Mouse (Mus musculus) T-helper 17 cell (primary cell): Measurements from ENCODE around the gene D430041D05Rik.

Source experiments
- in situ Hi-C, 2 experiments: fragments of 300-600 bp; cut with MboI, MseI; formaldehyde crosslinking; loops; 1 replicate in 1 of 2; 2 replicates in 1 of 2; pipeline ENCODE4 v1.15.1; 2025; ENCODE audit warnings: high pct_unique_total_duplicates in 2 of 2

The D430041D05Rik gene

DNA sequence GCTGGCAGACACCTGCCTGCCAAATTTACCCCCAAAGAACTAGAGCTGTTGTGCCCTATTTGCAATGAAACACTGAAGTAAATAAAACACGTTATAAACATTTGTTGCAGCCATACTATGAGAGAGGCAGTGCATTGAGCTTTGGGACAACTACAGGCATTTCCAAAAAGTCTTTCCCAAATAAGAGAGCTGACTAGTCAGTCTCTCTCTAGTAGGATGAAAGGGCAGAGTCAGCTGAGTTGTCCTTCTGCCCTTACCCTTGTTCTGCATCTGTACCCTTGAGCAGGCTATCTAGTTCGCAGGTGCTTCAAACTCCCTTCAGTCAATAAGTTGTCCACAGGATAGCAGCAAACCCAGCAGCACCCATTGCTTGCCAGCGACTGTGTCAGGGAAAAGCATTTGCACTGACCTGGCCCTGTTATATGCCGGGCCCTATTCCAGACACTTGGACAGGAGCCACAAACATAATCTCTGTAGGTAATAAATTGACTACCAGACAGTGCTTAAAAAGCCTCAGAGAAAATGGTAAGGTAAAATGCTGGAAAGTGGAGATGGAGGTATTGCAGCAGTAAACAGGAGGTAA lies at the start of gene D430041D05Rik:
Gene D430041D05Rik (minus strand): TSS at position 51 of the 583 bp plus-strand sequence.
- in situ Hi-C loops = loop anchor here (5.0 kb wide), 2 partner anchors 264 to 279 kb away; no protein-coding TSS in a partner anchor

DNA sequence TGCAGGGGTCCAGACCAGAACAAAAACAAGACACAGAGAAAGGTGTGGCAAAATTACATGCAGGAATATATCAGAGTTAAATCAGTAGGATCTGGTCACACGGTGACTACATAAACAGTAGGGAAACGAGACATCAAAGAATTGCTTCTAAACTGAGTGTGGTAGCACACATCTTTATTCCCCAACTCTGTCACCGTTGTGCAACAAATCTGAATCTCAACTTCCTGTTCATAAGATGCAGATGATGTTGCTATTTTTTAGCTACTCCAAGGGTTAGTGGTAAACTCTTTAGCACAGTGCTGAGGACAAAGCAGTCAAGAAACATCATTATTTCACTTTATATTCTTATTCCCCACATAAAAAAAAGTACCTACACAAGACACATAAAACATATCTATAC lies 49.2 kb upstream of the D430041D05Rik start:
- in situ Hi-C loops = no loop called here

DNA sequence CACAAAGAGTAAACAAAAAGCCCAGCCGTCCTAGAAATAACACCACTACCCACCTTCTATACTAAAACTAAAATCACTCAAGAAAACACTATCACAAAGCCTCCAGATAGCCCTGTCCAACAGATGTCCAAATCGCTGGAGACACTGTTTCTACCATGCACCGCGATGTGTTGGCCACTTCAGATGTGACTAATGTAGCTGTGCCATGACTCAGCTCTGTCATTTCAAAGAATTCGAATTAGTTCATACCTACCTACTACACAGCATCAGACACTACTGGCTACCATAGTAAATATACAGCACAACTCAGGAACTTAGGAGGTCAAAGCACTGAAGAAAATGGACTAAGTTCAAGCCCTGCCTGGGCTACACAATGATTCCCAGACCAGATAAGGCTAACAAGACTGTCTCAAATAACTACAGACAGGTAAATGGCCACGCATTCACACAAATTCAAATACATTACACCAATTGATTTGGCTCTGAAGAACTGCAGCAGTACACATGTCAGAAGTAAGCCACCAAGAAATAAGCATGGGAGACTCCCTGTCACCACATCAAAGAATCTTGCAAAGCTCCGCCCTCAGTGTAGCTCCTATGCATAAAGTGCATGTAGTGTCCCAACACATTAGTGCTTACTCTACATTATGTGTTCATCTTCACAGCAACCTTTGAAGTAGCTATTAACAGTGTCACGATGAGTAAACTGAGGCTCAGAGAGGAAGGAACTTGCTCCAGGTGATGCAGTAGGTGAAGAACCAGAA lies 47.9 kb upstream of the D430041D05Rik start:
- in situ Hi-C loops = no loop called here

DNA sequence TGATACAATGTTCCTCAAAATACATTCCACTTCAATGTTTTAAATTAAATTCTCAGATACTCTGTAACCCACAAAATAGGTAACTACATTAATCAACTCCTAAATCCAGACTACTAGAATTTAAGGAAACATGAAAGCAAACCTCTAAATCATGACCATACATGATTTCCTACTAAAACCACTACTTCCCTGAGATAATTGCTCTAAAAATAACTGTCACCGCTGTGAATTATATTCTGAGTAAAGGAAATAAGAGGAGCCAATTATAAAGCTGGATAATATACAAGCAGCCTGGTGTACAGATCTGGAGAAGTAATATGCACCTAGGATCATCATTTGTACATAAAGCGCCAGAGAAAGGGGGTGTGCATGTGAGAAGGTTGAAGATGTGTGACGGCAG lies 46.3 kb upstream of the D430041D05Rik start:
- in situ Hi-C loops = no loop called here

DNA sequence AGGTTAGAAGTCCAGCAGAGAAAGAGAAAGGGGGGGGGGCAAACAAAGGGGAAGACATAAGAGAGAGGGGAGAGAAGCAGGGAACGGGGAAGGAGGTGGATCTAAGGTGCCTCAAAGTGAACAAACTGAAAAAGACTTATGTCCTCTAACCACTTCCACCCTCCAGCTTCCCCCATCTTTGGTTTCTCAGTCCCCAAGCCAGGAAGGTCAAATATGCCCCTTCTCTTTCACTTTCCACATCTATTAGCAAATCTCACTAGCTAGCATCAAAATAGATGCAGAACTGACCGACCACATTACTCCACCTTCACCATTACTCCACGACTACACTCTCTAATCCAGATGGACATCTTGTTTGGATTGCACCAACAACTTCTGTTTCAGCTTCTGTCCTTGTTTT lies 39.9 kb upstream of the D430041D05Rik start:
- in situ Hi-C loops = loop anchor here in 1 of 2 experiments (5.0 kb wide), 1 partner anchor 117 kb away; no protein-coding TSS in a partner anchor

DNA sequence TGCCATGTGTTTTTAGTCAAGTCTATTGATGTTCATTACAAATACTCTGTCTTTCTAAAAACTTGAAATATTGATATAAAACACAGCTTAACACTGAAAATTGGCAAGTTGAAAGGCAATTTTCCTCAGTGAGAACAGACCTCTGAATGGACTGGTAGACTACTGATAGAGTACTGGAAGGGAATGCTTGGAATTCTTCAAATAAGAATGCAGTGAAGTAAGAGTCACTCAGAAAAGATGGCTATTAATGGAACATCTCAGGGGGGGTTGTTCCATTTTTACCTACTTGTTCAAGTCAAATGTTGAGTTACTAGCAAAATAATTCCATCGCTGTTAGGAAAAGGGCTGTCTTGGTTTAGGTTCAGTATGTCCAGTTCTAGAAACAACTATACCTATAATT lies 38.4 kb upstream of the D430041D05Rik start:
- in situ Hi-C loops = loop anchor here in 1 of 2 experiments (5.0 kb wide), 1 partner anchor 38 kb away; no protein-coding TSS in a partner anchor

DNA sequence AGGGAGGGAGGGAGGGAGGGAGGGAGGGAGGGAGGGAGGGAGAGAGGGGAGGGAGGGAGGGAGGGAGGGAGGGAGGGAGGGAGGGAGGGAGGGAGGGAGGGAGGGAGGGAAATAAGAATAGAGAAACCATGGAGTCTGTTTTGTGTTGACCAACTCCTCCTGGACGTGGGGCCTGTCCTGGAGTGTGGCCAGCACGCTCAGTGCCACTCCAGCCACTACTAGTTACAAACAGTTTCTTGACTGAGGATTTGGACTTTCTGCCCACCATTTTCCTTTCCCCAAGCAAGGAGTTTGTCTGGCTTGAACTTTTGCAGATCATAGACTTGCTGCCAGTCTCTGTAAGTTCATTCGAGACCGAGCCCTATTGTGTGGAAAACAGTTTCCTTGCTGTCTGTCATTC lies 37.4 kb upstream of the D430041D05Rik start:
- in situ Hi-C loops = loop anchor here in 1 of 2 experiments (5.0 kb wide), 1 partner anchor 39 kb away; no protein-coding TSS in a partner anchor

DNA sequence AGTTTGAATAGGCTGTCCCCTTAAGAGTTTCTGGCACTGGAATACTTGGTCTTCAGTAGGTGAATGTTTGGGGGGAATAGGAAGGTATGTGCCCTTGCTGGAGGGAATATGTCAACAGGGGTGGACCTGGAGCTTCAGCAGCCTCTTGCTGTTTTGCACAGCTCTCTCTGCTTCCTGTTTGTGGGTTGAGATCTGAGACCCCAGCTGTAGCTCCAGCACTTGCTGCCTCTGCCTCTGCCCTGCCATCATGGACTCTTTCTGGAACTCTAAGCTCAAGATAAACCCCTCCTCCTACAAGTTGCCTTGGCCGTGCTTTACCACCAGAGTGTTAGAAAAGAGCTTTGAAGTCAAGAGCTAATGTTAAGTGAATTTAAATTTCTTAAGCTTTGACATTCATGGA lies 35.2 kb upstream of the D430041D05Rik start:
- in situ Hi-C loops = loop anchor here in 1 of 2 experiments (5.0 kb wide), 1 partner anchor 41 kb away; no protein-coding TSS in a partner anchor

DNA sequence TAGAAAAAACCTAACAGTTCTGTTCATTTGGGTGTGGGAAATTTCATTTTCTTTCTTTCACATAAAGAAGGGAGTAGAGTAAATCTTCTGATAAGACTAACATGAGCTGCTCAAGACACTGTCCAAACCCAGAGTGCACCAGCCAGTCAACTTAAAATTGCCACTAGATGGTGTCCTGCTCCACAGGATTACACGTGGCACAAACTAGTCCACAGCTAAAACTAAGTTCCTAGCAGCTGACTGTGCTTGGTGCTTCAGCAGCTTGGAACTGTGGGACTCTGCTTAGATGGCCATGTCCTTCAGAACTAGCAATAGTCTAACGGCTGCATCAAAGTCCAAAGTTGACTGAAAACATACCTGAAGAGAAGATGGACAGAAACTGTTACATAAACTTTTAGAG lies 34.0 kb upstream of the D430041D05Rik start:
- in situ Hi-C loops = loop anchor here in 1 of 2 experiments (5.0 kb wide), 2 partner anchors 43 to 133 kb away; no protein-coding TSS in a partner anchor

DNA sequence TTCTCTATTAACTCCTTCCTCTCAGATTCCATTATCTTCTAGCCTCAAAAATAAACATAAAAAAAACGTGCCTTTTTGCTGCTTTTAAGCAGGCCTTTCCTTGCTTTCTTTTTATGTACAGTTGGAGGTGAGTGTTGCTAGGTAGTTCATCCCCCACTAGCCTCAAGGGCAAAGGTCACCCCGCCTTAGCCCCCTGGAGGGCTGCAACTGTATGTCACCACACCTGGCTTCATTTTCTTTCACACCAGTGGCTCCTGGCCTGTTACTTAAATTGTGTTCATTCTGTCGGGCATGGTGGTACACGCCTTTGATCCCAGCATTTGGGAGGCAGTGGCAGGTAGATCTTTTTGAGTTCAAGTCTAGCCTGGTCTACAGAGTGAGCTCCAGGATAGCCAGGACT lies 31.5 kb upstream of the D430041D05Rik start:
- in situ Hi-C loops = loop anchor here in 1 of 2 experiments (5.0 kb wide), 1 partner anchor 135 kb away; no protein-coding TSS in a partner anchor

DNA sequence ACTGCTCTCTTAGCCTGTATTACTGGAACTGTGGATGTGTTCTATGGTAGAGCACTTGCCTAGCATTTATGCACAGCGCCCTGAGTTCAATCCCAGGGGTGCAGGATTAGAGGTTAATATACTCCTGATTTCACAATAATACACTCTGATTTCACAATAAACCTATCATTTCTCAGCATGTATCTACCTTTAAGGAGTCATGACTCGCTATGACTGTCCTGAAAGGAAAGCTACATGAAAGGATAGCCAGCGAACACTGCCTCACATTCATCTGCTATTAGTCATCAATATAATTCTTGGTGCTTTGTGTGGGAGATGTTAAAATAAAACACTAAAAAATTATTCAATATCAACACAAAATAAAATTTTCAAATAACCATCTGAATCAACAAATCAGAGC lies 25.4 kb upstream of the D430041D05Rik start:
- in situ Hi-C loops = no loop called here

DNA sequence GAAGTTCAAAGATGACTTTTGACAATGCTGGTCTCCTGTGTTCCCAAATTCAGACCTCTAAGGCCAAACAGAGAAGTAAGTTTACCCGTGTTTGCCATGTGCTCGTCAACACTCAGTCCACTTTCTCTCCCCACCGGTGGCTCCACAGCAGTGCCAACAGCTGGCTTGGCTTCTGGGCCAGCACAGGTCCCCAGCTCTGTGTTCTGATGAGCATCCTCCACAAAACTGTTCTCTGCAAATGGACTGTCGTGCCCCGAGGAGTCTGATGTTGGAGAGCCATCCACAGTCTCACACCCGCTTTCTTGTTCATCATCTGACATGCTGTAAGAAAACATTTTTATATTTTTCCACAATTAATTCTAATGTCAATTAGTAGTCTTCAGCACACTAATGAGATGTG lies 20.3 kb upstream of the D430041D05Rik start:
- in situ Hi-C loops = no loop called here

DNA sequence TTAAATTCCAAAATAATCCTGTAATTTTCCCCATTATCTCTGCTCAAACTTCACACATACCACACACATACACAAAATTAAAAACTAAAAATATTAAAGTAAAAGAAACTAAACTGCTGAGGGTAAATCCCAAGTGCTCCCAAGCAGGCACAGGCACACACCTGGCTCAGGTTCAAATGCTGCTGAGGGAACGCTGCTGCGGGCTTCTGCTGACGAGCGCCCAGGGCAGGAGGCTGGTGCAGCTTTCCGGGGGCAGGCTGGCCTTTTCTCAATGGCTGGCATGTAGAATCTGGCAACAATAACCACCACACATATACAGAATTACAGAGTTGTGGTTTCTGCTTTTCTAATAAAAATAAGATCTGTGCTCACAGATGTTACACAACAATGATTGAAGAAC lies 19.8 kb upstream of the D430041D05Rik start:
- in situ Hi-C loops = no loop called here

DNA sequence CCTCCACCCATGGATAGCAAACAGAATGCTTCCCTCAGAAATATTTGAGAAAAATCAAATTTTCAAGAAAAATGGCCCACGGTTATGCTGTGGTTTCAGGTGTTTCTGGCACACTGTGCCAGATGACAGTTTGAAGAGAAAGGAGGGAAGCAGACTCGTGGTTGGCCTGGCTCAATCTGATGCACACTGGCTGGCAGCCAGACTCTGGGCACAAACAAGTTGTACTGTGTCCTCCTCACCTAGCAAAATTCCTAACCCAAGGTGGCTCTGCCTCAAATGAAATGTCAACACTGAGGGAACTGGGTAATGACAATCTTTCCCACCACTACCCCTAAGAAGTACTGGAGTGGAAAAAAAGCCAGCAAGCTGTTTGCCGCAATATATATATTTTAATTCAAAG lies 15.3 kb upstream of the D430041D05Rik start:
- in situ Hi-C loops = no loop called here

DNA sequence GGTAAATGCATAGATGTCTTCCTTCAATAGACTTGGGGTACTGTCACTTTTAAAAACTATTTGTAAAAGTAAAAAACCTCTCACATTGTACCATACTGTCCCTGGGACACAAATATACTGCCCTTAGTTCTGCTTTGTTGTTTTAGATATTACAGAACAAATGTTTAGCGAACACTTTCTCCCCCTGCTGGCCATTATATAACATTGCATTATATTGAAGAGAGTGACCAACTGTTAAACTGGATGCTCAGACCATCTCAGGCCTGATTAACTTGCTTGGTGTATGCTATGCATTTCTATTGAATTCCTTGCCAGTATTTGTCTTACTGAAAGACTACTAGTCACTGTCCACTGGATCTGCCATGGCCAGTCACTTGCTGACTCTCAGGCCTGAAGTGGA lies 11.4 kb upstream of the D430041D05Rik start:
- in situ Hi-C loops = no loop called here

DNA sequence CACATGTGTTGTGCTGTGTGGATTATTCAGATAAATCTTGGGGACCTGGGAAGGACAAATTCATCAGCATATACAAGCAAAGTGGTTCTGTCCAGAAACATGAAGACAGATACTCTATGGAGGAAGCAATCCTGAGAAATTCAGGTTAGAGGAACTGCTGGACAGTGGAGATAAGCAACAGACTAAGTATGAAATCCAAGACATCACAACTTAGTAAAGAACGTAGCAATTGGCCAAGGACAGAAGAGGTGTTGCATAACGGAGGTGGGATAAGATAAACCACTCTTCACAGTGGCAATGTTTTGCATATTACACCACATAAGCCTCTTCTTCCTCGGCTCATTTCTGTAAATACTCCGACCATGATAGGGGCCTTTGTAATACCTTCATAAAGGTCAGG lies 10.0 kb upstream of the D430041D05Rik start:
- in situ Hi-C loops = no loop called here

DNA sequence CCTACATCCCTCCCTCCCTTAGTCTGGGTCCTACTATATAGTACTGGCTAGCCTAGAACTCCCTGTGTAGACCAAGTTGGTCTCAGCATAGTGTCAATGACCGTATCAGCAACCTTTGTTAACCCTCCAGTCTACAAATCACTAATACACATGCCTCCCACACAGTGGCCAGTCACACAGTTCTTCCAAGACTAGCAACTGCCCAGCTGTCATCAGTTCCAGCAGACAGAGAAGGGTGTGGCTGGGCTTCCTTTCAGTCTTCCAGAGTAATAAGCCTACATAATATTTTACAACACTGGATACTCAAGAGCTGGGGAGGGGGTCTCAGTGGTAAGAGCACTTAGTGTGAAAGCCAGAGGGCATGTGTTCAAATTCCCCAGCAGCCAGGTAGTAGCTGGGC lies 9.2 kb upstream of the D430041D05Rik start:
- in situ Hi-C loops = no loop called here

DNA sequence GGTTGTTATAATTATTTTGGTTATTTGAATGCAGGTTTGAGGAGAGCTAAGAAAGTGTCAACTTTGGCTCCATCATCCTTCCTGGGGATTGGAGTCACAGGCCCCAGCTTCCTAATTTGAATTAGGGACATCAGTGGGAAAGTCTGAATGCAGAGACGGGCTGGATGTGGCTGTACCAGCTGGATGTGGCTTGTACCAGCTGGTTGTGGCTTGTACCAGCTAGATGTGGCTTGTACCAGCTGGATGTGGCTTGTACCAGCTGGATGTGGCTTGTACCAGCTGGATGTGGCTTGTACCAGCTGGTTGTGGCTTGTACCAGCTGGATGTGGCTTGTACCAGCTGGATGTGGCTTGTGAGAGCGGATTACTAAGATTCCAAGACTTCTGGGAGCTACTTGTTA lies 8.6 kb upstream of the D430041D05Rik start:
- in situ Hi-C loops = no loop called here

DNA sequence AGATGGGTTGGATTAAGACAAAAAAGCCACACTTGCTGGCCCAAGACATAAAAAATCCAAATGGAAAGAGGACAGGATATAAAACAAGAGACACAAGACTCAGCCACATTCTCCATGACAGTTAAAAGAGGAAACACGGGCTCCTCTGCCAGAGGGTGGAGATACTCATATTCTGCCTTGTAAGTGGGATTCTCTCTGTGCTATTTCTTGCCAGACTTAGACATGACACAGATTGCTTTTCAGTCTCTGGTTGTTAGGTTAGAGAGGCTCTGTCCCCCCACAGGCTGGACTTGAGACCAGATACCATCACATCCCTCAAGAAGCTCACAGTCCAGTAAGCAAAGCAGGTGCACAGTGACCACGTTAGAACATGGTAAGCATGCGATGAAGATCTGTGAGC lies 2.2 kb upstream of the D430041D05Rik start:
- in situ Hi-C loops = loop anchor here (5.0 kb wide), 2 partner anchors 266 to 281 kb away; no protein-coding TSS in a partner anchor

DNA sequence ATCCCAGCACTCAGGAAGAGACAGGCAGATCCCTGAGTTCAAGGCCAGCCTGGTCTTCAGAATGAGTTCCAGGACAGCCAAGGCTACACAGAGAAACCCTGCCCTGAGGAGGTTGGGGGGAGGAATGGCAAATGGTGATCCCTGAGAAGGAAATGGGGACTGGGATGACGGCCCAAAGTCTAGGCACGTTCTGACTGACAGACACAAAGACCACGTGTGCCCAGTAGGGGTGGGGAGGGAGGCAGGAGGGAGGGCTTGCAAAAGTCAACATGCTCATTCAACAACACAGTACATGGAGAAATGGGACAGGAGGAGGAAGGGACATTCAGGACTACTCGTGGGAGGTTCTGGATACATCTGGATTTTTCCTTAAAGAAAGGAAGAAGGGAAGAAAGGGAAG lies 1.7 kb upstream of the D430041D05Rik start:
- in situ Hi-C loops = loop anchor here (5.0 kb wide), 2 partner anchors 265 to 280 kb away; no protein-coding TSS in a partner anchor

DNA sequence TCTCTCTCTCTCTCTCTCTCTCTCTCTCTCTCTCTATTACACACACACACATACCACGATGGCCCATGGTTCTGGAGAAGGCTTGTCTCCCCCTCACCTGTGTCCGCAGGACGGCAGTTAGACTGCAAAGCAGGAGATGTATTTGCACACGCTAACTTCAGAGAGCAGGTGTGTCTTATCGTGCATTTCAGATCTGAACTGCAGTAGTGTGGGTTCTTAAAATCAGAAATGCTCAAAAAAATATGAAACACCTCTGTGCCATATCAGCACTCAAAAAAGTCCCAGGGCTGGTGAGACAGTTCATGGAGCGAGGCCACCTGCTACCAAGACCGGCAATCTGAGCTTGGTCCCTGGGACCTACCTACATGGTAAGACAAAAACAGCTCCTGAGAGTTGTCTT lies 993 bp upstream of the D430041D05Rik start:
- in situ Hi-C loops = loop anchor here (5.0 kb wide), 2 partner anchors 265 to 280 kb away; no protein-coding TSS in a partner anchor
